Mouse (Mus musculus) cerebellum, adult 11-12 months (tissue): ENCODE measurements around the gene Ikzf4.
"Not testable (repeated sequence)": the region's sequence is repeated elsewhere in the genome, so short reads cannot be mapped to it uniquely, and the experiment has no call there.

Source experiments
- DNase-seq: peaks from one replicate; pipeline ENCODE4 v3.0.0; 2022

Gene Ikzf4

DNA sequence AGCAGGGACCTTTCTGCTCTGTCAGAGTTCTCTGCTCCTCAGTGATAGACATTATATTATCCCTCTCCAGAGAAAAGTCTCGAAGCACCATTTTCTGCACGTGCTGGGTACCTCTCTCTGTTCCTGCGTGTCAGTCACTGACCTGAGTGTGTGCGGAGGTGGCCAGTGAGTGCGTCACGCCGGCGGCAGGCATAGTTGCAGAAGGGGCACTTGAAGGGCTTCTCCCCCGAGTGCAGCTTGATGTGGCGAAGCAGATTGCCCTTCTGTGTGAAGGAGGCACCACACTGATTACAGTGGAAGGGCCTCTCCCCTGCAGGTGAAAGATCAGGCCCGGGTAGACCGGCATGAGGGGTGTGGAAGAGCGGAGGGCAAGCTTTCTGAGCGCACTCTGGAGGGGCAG is 5.8 kb downstream of the Ikzf4 start:
- no peak for DNase-seq

DNA sequence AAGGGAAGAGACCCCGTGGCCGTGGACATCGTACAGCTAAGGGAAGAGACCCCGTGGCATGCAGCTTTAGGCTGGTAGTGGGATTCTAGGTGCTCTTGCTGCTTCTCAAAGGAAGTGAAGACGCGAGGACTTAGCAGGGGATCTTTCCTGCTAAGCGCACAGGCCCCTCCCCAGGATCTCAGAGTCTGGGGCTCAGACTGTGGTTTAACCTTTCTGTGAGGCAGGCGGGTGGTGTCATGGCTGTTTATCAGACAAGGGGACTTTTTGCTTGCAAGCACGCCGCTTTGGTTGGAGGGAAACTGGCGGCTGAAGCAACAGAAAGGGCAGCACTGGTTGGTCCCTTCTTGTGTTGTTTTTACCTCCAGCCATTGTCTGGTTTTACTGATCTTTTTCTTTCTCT is 8.8 kb downstream of the Ikzf4 start:
- DNase-seq = no peak

DNA sequence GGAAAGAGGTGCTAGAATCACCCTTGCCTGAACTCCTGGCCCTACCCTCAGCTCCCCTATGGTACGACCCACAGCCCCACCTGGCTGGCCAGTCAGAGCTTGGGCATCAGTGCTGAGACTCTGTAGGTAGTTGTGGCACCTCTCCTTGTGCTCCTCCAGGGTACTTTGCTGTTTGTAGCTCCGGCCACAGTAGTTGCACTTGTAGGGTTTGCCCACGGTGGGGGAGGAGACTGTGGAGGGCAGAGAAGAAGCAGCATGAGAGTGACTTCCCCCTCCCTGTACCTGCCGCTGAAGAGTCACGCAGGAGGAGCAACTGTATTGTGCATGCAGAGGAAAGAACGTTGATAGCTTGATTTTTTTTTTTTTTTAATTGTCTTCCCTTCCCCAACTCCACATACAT is 9.2 kb downstream of the Ikzf4 start:
- no peak for DNase-seq

DNA sequence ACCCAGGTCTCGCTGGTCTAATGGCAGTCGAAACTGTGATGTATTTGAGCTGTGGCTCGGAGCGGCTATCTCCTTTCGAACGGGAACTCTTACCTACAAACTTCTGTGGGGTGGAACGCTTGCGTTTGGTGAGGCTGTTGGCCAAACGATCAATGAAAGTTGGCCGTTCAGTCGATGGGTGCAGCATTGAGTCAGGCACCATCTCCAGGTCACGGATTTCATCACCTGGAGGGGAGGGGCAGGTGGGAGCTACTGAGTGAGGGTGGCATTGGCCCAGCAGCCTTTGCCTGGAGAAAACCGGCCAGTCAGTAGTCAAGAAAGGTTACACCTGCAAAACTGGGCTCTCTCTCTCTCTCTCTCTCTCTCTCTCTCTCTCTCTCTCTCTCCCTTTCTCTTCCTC is 10.1 kb downstream of the Ikzf4 start:
- no peak for DNase-seq

DNA sequence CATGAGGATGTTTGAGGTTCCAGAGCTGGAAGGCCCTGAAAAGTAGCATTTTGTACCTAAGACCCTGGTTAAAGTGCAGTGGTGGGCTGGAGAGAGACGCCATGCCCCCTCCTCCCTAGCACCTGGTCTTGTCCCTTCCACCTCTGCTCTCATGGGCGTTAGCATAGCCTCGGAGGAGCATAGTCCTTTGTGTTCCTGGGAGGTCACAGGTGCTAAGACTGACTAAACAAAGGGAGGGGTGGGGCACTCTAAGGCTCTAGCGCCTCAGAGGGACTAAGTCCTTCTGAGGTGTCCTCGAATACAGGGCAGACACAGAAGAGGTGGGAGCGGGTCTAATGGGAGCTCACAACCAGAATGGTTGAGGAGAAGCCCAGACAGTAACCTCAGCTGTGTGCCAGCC is 14.2 kb downstream of the Ikzf4 start:
- DNase-seq = no peak

DNA sequence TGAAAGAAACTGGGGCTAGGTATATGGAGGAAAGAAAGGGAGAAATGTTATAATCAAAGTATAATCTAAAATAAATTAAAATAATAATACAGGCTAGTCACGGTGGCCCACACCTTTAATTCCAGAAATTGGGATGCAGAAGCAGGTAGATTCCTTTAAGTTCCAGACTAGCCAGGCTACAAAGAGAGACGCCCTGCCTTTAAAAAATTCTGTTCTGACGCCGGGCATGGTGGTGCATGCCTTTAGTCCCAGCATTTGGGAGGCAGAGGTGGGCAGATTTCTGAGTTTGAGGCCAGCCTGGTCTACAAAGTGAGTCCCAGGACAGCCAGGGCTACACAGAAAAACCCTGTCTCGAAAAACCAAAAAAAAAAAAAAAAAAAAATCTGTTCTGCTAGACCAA is 15.5 kb downstream of the Ikzf4 start:
- DNase-seq = not testable (repeated sequence)

DNA sequence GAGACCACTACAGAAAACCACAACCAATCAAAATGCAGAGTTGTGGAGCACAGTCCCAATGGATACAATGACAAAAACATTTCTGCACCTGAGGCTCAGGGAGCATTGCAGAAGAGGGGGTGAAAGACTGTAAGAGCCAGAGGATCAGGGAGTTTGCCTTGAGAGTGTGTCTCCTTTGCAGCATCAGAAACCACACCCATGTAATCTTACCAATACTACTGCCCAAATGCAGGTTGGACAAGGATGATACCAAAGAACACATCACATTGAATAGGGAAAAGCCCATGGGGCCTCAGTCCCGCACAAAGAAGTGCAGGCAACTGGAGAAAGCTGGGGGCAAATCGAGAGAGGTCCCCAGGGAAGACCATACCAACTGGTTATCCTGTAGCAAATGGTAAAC is 16.0 kb downstream of the Ikzf4 start:
- no peak for DNase-seq

DNA sequence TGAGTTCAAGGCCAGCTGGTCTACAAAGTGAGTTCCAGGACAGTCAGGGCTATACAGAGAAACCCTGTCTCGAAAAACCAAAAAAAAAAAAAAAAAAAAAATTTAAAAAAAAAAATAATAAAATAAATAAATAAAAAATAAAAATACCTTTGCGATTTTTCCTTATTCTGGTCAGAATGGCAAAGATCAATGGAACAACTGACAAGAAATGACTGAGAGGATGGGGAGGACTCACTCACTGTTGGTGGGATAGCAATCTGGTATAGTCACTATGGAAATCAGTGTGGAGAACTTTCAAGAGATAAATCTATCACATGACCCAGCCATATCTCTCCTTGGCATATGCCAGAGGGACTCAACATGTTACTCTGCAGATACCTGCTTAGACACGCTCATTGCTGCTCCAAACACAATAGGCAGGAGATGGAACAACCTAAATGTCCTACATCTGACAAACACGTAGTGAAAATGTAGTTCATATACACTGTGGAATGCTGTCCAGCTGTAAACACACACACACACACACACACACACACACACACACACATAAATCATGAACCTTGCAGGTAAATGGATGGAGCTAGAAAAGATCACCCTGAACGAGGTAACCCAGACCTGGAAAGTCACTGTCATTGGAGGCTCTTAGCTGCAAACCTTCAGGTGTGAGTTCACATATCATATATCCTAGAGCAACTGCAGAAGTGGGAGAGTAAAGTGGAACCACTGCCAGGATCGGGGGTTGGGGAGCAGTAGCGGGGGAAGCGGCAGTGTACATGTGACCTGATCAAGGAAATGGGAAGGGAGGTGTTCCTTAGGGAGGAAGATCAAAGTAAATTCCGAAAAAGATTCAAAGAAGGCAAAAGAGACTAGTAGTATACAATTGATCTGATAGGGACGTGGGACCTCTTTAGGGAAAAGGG is 18.1 kb downstream of the Ikzf4 start:
- DNase-seq = peak; percentile 58

DNA sequence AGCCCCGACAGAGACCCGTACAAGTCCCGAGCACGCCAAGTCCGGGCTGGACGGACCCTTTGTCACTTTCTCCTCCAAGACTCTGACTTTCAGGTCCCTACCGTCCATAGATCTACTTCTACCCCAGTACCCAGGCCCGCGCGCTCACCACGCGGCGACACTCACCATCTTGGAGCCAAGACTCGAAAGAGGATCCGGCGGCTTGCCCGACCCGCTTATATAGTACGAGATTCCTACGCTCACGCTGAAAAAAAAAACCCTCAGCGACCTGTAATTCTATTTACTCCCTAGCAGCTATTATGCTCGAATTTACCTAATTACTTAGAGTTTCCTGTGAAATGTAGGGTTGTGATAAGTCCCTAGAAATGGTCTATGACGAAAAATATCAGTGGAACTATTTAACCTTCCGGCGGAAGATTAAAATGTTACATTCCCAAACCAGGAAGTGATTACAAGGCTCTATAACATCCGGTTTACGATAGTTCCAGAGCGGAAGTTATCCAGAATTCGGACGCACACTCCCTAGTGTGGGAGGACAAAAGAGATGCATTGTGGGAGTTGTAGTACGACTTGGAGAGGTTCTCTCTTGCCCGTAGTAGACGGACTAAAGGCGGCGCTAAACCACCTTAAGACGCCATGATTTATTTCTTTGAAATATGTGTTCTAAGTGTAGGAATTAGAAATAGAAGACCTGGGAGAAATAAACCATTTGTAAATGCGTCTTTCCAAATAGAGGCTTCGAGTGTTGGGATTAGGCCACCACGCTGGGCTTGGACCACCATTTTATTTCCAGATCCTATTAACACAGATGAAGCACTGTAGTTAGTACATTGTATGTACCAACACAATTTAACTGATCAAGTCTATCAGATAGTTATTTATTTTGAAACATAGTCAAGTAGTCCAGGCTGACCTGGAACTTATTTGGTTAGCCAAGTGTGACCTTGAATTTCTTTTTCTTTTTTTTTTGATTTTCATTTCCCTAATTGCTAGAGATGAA is 19.2 kb downstream of the Ikzf4 start, which contains the start of gene Rps26:
TSS of gene Rps26 (minus strand) at position 437 of the 1,000 bp plus-strand sequence.
- DNase-seq = peak; percentile 95

DNA sequence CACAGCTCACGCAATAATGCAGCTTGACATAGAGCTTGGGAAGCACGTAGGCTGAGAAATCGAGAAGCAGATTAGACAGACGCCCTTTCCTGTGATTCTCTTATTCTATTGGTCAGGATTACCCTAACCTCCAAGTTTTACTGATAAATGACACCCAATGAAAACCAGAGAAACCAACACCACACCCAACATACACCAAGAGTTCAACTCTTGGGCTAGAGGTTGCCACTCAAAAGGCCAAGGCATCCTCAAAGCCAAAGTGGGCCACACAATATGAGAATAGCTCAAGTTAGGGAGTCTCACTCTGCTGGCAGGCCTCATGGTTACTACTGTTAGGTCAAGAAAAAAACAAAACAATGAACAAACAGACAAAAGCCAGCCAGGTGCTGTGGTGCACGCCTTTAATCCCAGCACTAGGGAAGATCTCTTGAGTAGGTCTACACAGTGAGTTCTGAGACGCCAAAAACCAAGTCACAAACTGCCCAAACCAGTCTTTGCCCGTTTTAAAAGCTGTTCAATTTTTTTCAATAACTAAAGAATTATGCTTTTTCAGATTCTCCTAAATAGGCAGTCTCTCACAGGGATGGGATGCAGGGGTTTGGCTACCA is 20.4 kb downstream of the Ikzf4 start:
- no peak for DNase-seq

DNA sequence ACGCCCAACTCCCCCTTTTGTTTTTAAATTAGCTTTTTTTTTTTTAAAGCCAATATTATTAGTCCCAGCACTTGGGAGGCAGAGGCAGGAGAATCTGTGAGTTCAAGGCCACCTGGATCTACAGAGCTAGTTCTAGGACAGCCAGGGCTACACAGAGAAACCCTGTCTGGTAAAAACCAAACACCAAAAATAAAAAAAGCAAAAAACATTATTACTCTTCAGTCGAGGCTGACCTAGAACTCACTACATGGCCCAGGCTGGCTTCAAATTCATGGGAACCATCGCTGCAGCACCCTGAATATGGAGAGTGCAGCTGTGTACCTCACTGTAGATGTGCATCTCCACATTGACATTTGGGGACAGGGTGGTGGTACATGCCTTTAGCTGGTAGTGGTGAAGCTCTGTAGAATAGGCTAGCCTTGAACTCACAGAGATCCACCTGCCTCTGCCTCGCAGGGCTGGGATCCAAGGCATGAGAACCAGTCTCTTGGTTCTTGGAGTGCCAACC is 22.6 kb downstream of the Ikzf4 start:
- DNase-seq = not testable (repeated sequence)

DNA sequence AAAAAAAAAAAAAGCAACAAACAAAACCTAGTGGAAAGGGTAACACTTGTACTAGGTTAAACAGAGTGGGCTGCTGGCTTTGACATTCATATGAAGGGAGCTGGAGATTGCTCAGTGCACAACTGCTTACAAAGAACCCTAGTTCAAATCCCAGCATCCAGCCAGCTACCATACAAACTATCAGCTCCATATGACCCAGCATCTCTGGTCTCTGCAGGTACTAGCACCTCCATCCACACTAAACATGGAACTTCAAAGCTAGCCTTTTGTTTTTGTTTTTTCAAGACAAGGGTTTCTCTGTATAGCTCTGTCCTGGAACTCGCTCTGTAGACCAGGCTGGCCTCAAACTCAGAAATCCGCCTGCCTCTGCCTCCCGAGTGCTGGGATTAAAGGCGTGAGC is 23.1 kb downstream of the Ikzf4 start:
- no peak for DNase-seq

DNA sequence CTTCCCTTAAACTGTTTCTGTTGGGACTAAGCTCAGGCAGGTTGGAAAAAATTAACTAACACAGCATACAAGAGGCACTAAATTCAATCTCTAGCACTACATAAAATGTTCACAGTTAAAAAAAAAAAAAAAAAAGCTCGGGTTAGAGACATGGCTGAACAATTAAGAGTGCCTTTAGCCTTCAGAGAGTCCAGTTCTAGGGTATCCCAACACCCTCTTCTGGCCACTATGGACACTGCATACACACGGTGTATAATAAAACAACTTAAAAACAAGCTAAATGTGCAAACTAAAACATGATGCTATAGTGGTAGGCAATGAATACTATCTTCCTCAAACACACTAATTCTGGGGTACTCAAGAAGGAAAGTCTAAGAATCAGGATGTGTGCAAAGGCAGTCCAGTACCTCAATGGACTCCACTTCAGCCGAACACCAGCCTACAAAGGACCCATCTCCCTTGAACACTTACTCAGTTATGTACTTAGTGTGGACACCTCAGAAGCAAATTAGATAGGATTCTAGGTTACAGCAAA is 23.7 kb downstream of the Ikzf4 start:
- DNase-seq = no peak

DNA sequence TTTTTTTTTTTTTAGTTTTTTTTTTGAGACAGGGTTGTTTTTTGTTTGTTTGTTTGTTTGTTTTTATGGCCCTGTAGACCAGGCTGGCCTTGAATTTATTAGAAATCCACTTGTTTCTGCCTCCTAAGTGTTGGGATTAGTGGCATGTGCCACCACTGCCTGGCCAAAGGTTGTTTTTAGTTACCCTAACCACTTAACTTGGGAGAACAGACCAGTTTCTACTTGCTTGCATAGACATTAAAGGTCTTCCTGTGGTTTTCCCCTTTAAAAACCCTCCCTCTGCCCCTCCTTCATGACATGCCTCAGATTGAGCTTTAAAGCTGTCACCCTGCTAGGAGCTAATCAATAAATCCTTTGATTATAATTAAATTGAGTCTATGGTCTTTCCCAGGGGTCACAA is 25.6 kb downstream of the Ikzf4 start:
- no peak for DNase-seq

DNA sequence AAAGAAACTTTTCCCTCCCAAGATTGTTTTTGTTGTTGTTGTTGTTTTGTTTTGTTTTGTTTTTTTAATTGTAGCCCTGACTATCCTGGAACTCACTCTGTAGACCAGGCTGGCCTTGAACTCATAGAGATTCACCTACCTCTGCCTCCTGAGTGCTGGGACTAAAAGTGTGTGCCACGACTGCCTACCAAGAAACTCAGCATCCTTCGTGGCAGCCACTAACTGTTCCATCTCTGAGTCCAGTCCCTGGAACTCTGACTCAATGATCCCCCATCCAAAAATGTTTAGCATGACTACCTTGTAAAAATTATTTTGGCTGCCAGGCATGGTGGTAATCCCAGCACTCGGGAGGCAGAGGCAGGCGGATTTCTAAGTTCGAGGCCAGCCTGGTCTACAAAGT is 26.6 kb downstream of the Ikzf4 start:
- not testable (repeated sequence) for DNase-seq

DNA sequence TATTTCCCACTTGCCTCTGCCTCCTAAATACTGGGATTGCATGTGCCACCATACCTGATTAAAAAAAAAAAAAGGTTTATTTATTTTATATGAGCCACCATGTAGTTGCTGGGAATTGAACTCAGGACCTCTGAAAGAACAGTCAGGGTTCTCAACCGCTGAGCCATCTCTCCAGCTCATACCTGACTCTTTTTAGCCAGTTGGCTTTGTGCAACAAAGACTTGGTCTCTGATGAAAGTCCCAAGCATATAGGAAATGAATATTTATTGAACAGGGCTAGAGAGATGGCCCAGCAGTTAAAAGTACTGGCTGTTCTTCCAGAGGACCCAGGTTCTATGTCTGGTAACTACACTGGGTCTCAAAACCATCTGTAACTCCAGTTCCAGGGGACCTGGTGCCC is 27.2 kb downstream of the Ikzf4 start:
- DNase-seq = no peak

DNA sequence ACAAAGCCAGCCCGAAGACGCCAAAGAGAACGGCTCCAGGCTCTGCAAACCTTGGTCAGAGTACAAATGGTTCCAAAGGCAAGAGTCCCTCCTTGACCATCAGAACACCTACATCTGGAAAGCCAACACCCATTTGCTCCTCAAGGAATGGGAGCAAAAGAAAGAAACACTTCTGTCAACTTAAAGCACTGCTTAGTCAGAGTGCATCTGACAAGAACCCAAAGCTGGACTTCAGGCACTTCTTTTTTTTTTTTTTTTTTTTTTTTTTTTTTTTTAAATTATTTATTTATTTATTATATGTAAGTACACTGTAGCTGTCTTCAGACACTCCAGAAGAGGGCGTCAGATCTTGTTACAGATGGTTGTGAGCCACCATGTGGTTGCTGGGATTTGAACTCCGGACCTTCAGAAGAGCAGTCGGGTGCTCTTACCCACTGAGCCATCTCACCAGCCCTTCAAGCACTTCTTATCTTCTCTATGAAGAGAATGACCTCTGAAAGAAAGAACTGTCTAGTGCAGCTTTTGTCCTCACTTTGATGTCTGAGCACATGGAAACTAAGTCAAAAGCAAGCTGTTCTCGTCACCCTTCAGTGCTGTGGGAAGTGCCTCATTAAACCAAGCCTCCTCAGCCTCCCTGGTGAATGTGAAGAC is 29.9 kb downstream of the Ikzf4 start:
- DNase-seq = not testable (repeated sequence)

DNA sequence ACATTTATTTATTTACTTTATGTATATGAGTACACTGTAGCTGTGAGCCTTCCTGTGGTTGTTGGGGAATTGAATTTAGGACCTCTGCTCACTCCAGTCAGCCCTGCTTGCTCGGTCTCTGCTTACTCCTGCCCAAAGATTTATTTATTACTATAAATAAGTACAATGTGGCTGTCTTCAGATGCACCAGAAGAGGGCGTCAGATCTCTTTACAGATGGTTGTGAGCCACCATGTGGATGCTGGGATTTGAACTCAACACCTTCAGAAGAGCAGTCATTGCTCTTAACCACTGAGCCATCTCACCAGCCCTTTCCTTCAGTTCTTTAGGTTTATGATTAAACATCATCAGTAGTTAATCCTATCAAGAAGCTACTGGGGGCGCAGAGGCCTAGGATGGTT is 30.9 kb downstream of the Ikzf4 start:
- no peak for DNase-seq

DNA sequence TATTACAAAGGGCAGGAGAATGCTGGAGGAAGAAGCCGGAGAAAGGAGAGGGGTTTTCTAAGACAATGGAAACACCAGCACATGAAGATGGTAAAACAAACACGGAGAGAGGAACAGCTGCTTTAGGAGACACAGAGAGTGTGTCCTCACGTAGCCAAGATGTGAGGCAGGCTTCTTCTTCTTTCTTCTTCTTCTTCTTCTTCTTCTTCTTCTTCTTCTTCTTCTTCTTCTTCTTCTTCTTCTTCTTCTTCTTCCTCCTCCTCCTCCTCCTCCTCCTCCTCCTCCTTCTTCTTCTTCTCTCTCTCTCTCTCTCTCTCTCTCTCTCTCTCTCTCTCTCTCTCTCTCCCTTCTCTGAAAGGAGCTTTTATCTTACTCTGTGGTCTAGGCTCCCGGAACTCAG is 32.0 kb downstream of the Ikzf4 start:
- not testable (repeated sequence) for DNase-seq

DNA sequence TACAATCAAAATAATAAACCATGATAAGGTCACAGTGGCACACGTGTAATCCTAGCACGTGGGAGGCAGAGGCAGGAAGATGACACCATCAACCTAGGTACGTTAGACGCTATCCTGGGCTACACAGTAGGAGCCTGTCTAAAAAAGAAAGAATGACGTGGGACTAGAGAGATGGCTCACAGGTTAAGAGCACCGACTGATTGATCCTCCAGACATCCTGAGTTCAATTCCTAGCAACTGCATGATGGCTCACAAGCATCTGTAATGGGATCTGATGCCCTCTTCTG is 32.7 kb downstream of the Ikzf4 start:
- DNase-seq = no peak

DNA sequence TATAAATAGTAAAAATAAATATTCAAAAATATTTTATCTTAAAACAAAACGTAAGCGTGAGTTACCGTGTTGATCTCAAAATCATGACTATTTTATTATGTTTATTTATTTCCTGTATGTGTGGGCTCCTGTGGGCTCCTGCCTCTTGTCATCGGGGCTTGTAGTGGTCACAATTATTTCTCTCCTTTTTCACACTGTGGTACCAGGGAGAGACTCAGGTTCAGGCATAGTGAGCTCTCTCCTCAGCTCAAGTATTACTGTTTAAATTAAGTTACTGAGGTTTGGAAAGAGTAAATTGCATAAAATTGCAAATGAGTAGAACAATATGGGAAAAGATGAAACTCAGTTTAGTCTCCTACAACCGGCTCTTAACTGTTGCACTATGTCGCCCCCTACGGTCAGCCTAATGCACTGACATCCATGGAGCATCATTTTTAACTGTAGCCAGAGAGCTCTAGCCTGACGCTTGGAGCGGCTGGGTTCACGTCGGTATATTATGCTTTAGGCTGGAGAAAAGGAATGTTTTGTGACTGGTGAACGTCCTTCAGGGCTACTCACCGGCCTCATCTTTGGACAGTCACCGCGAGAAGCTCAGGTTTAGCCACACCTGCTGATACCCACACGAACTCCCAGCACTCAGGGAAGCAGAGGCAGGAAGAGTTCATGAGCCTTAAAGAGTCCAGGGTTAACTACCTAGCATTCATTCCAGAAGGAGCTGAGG is 33.2 kb downstream of the Ikzf4 start:
- peak; percentile 51 for DNase-seq

DNA sequence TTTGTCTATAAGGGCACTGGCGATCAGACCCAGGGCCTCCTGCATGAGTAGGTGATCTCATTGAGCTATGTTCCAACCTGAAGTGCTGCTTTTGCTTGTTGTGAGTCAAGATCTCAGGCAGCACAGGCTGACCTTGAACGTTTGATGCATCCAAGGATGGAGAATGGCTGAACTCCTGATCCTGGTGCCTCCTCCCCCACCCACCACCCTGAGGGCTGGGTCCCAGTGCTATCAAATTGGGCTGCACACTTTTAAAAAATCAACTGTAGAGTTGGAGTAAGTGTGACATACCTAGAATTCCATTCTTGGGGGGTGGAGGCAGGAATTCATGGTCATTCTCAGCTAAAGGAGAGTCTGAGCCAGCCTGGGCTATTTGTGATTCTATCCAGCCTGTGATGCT is 39.3 kb downstream of the Ikzf4 start:
- no peak for DNase-seq
